Mouse (Mus musculus) thymus, adult 2 months (tissue): ENCODE data around the gene Dut. TPM values are rescaled to one million over a fixed set of nuclear protein-coding genes. Genes with fewer than 3 reads are reported as not detected.

Experiments
- DNase-seq: peaks from one replicate; pipeline ENCODE4 v3.0.0; 2021
- H3K27ac ChIP-seq: fragments of 200-500 bp; 2 replicates; pipeline ENCODE4 v1.5.1; 2012; ENCODE audit warnings: low read length, control low read depth; ENCODE audit not compliant: control insufficient read depth, insufficient read depth
- H3K27me3 ChIP-seq: fragments of 200-500 bp; 2 replicates; pipeline ENCODE4 v1.6.1; 2012; ENCODE audit warnings: mild to moderate bottlenecking, low read length, moderate library complexity, mixed read lengths; ENCODE audit not compliant: control insufficient read depth, insufficient read depth
- H3K36me3 ChIP-seq: fragments of 200-500 bp; 2 replicates; pipeline ENCODE4 v1.6.1; 2012; ENCODE audit warnings: mild to moderate bottlenecking, low read length, moderate library complexity; ENCODE audit not compliant: control insufficient read depth, insufficient read depth
- H3K4me1 ChIP-seq: fragments of 200-500 bp; replicated peaks from 2 replicates; pipeline ENCODE4 v1.6.1; 2012; ENCODE audit warnings: low read length; ENCODE audit not compliant: control insufficient read depth, insufficient read depth
- H3K4me3 ChIP-seq: fragments of 200-500 bp; 2 replicates; pipeline ENCODE4 v1.5.1; 2012; ENCODE audit warnings: mild to moderate bottlenecking, low read length, control low read depth, moderate library complexity; ENCODE audit not compliant: control insufficient read depth, insufficient read depth
- CTCF ChIP-seq: fragments of 200-500 bp; IDR thresholded peaks from 2 replicates; pipeline ENCODE4 v1.5.1; 2012; ENCODE audit warnings: mild to moderate bottlenecking, control low read depth, low read length, moderate library complexity, borderline replicate concordance; ENCODE audit not compliant: control insufficient read depth, poor library complexity, insufficient read depth; ENCODE audit errors: extremely low read depth
- POLR2A ChIP-seq: fragments of 200-500 bp; IDR thresholded peaks from 2 replicates; pipeline ENCODE4 v1.6.1; 2012; ENCODE audit warnings: mild to moderate bottlenecking, low read length, control low read depth, moderate library complexity; ENCODE audit not compliant: control insufficient read depth, poor library complexity, insufficient read depth; ENCODE audit errors: extremely low read depth
- WGBS: fragments of 180-500 bp; shearing (Covaris S2); methylation state at CpG from one replicate; pipeline ENCODE4 v1.1.7; 2018; 5-methylcytosine and 5-hydroxymethylcytosine counted together
- polyA plus RNA-seq: library from polyadenylated mRNA; depleted of rRNA; stranded (reverse); fragments of >200 nt; gene quantifications from 2 replicates; pipeline ENCODE4 v1.2.3, GENCODE M21; 2012; rRNA removed

The Dut gene
- 78.6 and 107 TPM in 2 replicates for polyA plus RNA-seq

- WGBS, result under 1% methylated on average over 95 of the region's 96 CpGs
- TF ChIP-seq CTCF, result no peak
- peak; percentile 22; the same call in 1 of the 2 replicates for TF ChIP-seq POLR2A
- Histone ChIP-seq H3K36me3 (no peaks in the 10 kb centered on the region), H3K4me3 (peak within 1 kb of the TSS; percentile 82), H3K27me3 (no peaks in the 10 kb centered on the region), H3K4me1 (peaks cover 3% of the 10 kb centered on the region; the same call in 1 of the 2 replicates), H3K27ac (peak within 1 kb of the TSS; percentile 52)
- DNase-seq, result peak; percentile 98
Measured at GRCm38 (mm10) chr2:125247108-125247961, at the start of gene Dut. Dut (plus strand) TSS chr2:125247190.

GRCm38 (mm10) chr2:125208894-125209596 is 37.9 kb upstream of the Dut start:
- no peaks in the 10 kb centered on the region for H3K4me1 ChIP-seq
- DNase-seq, result no peak
- H3K4me3 ChIP-seq, result no peak overlapping the region
- WGBS, result 86% methylated on average over 14 of the region's 14 CpGs
- TF ChIP-seq CTCF (no peak), POLR2A (no peak)
- no peak overlapping the region for H3K27ac ChIP-seq
- no peaks in the 10 kb centered on the region for H3K36me3 ChIP-seq
- H3K27me3 ChIP-seq, result peaks cover 2% of the 10 kb centered on the region; the same call in 1 of the 2 replicates

GRCm38 (mm10) chr2:125211831-125212510 is 35.0 kb upstream of the Dut start:
- H3K4me1 ChIP-seq, result no peaks in the 10 kb centered on the region
- H3K27me3 ChIP-seq, result peaks cover 2% of the 10 kb centered on the region; the same call in 1 of the 2 replicates
- no peak overlapping the region for H3K4me3 ChIP-seq
- WGBS, result 80% methylated on average over 10 of the region's 10 CpGs
- H3K27ac ChIP-seq, result no peak overlapping the region
- DNase-seq, result no peak
- no peaks in the 10 kb centered on the region for H3K36me3 ChIP-seq
- TF ChIP-seq CTCF (no peak), POLR2A (no peak)

GRCm38 (mm10) chr2:125214592-125214991 is 32.4 kb upstream of the Dut start:
- Histone ChIP-seq H3K36me3 (no peaks in the 10 kb centered on the region), H3K4me3 (no peak overlapping the region), H3K27ac (no peak overlapping the region), H3K27me3 (no peaks in the 10 kb centered on the region), H3K4me1 (no peaks in the 10 kb centered on the region)
- DNase-seq, result peak; percentile 64
- no peak for TF ChIP-seq CTCF
- TF ChIP-seq POLR2A, result no peak
- WGBS, result 11% methylated on average over 3 of the region's 3 CpGs

- Histone ChIP-seq H3K27ac (no peak overlapping the region), H3K36me3 (no peaks in the 10 kb centered on the region), H3K4me1 (no peaks in the 10 kb centered on the region), H3K4me3 (no peak overlapping the region), H3K27me3 (peaks cover 2% of the 10 kb centered on the region; the same call in 1 of the 2 replicates)
- DNase-seq, result no peak
- TF ChIP-seq CTCF (no peak), POLR2A (no peak)
- WGBS, result 19% methylated on average over 6 of the region's 6 CpGs
Measured at GRCm38 (mm10) chr2:125217286-125217685, 29.7 kb upstream of the Dut start.

- Histone ChIP-seq H3K27ac (no peak overlapping the region), H3K4me1 (no peaks in the 10 kb centered on the region), H3K36me3 (no peaks in the 10 kb centered on the region), H3K4me3 (no peak overlapping the region), H3K27me3 (peaks cover 2% of the 10 kb centered on the region; the same call in 1 of the 2 replicates)
- DNase-seq, result no peak
- TF ChIP-seq POLR2A (no peak), CTCF (no peak)
- WGBS, result 90% methylated on average over 1 of the region's 1 CpGs
Measured at GRCm38 (mm10) chr2:125218566-125218965, 28.4 kb upstream of the Dut start.
